Mouse (Mus musculus): ENCODE data around the gene Olfr221. TPM values are rescaled to one million over a fixed set of nuclear protein-coding genes. Genes with fewer than 3 reads are reported as not detected.
A peak's percentile ranks its signal among the peaks of the same experiment; 100 is the strongest.

Gene Olfr221
- polyA plus RNA-seq, 1 experiment from 2014 or later, result not detected

GRCm38 (mm10) chr14:51997483-51997882 is 44.8 kb downstream of the Olfr221 start:
- Histone ChIP-seq H3K4me2 (no peak overlapping the region), H3K27ac (ENCODE audit: low read depth, low read length) (no peak overlapping the region), H3K36me3 (ENCODE audit: control insufficient read depth, insufficient read depth, low read length) (peaks cover 37% of the 10 kb centered on the region), H3K27me3 (ENCODE audit: control insufficient read depth, insufficient read depth, low read length) (no peaks in the 10 kb centered on the region), H3K9me3 (ENCODE audit: control insufficient read depth, low read length) (no peaks in the 10 kb centered on the region), H3K4me1 (ENCODE audit: control insufficient read depth, insufficient read depth, low read length) (no peaks in the 10 kb centered on the region), H3K4me3 (ENCODE audit: low read depth, low read length) (no peak overlapping the region), H3K9ac (ENCODE audit: low read length) (no peak overlapping the region)
- 88% methylated on average over 14 of the region's 14 CpGs for WGBS
- ATAC-seq (ENCODE audit: low FRiP score), result no peak
- peak; percentile 72 for DNase-seq (ENCODE audit: low spot score, missing footprints)

- no peaks in the 10 kb centered on the region for H3K9me3 ChIP-seq (ENCODE audit: control insufficient read depth, low read length)
- WGBS, result 75% methylated on average over 17 of the region's 17 CpGs
- ATAC-seq (ENCODE audit: low FRiP score) (no peak; the same call in 1 of the 2 replicates), DNase-seq (ENCODE audit: low spot score, missing footprints) (no peak)
- no peak overlapping the region for H3K4me3 ChIP-seq (ENCODE audit: low read depth, low read length)
- no peak overlapping the region for H3K27ac ChIP-seq (ENCODE audit: low read depth, low read length)
- peaks cover 36% of the 10 kb centered on the region for H3K36me3 ChIP-seq (ENCODE audit: control insufficient read depth, insufficient read depth, low read length)
- no peaks in the 10 kb centered on the region for H3K27me3 ChIP-seq (ENCODE audit: control insufficient read depth, insufficient read depth, low read length)
- no peaks in the 10 kb centered on the region for H3K4me1 ChIP-seq (ENCODE audit: control insufficient read depth, insufficient read depth, low read length)
- H3K4me2 ChIP-seq, result no peak overlapping the region
- no peak overlapping the region for H3K9ac ChIP-seq (ENCODE audit: low read length)
Measured at GRCm38 (mm10) chr14:51996866-51997265, 45.4 kb downstream of the Olfr221 start.

- H3K9me3 ChIP-seq (ENCODE audit: control insufficient read depth, low read length), result no peaks in the 10 kb centered on the region
- no peak overlapping the region for H3K4me2 ChIP-seq
- no peaks in the 10 kb centered on the region for H3K4me1 ChIP-seq (ENCODE audit: control insufficient read depth, insufficient read depth, low read length)
- DNase-seq (ENCODE audit: low spot score, missing footprints), result peak; percentile 82
- H3K27ac ChIP-seq (ENCODE audit: low read depth, low read length), result no peak overlapping the region
- H3K27me3 ChIP-seq (ENCODE audit: control insufficient read depth, insufficient read depth, low read length), result no peaks in the 10 kb centered on the region
- no peak overlapping the region for H3K9ac ChIP-seq (ENCODE audit: low read length)
- no peak for ATAC-seq (ENCODE audit: low FRiP score)
- H3K4me3 ChIP-seq (ENCODE audit: low read depth, low read length), result no peak overlapping the region
- peaks cover 38% of the 10 kb centered on the region for H3K36me3 ChIP-seq (ENCODE audit: control insufficient read depth, insufficient read depth, low read length)
- WGBS, result 89% methylated on average over 13 of the region's 13 CpGs
Measured at GRCm38 (mm10) chr14:51996231-51996841, 45.9 kb downstream of the Olfr221 start.

GRCm38 (mm10) chr14:51995219-51995871 is 46.9 kb downstream of the Olfr221 start:
- WGBS, result 84% methylated on average over 12 of the region's 12 CpGs
- Histone ChIP-seq H3K9me3 (ENCODE audit: control insufficient read depth, low read length) (no peaks in the 10 kb centered on the region), H3K4me1 (ENCODE audit: control insufficient read depth, insufficient read depth, low read length) (no peaks in the 10 kb centered on the region), H3K27me3 (ENCODE audit: control insufficient read depth, insufficient read depth, low read length) (no peaks in the 10 kb centered on the region), H3K36me3 (ENCODE audit: control insufficient read depth, insufficient read depth, low read length) (peaks cover 32% of the 10 kb centered on the region), H3K4me2 (no peak overlapping the region), H3K27ac (ENCODE audit: low read depth, low read length) (no peak overlapping the region), H3K4me3 (ENCODE audit: low read depth, low read length) (no peak overlapping the region), H3K9ac (ENCODE audit: low read length) (no peak overlapping the region)
- ATAC-seq (ENCODE audit: low FRiP score) (no peak), DNase-seq (ENCODE audit: low spot score, missing footprints) (no peak)

GRCm38 (mm10) chr14:51994453-51994852 is 47.8 kb downstream of the Olfr221 start:
- no peaks in the 10 kb centered on the region for H3K9me3 ChIP-seq (ENCODE audit: control insufficient read depth, low read length)
- no peak overlapping the region for H3K9ac ChIP-seq (ENCODE audit: low read length)
- H3K27ac ChIP-seq (ENCODE audit: low read depth, low read length), result no peak overlapping the region
- 95% methylated on average over 4 of the region's 4 CpGs for WGBS
- no peaks in the 10 kb centered on the region for H3K27me3 ChIP-seq (ENCODE audit: control insufficient read depth, insufficient read depth, low read length)
- ATAC-seq (ENCODE audit: low FRiP score), result no peak
- H3K4me3 ChIP-seq (ENCODE audit: low read depth, low read length), result no peak overlapping the region
- no peaks in the 10 kb centered on the region for H3K4me1 ChIP-seq (ENCODE audit: control insufficient read depth, insufficient read depth, low read length)
- no peak for DNase-seq (ENCODE audit: low spot score, missing footprints)
- H3K4me2 ChIP-seq, result no peak overlapping the region
- peaks cover 32% of the 10 kb centered on the region for H3K36me3 ChIP-seq (ENCODE audit: control insufficient read depth, insufficient read depth, low read length)

GRCm38 (mm10) chr14:51989461-51989970 is 52.7 kb downstream of the Olfr221 start:
- ATAC-seq (ENCODE audit: low FRiP score) (no peak), DNase-seq (ENCODE audit: low spot score, missing footprints) (no peak)
- H3K9ac ChIP-seq (ENCODE audit: low read length), result no peak overlapping the region; the same call in 1 of the 2 replicates
- 69% methylated on average over 12 of the region's 12 CpGs for WGBS
- H3K36me3 ChIP-seq (ENCODE audit: control insufficient read depth, insufficient read depth, low read length), result peaks cover 28% of the 10 kb centered on the region
- peaks cover 11% of the 10 kb centered on the region for H3K4me1 ChIP-seq (ENCODE audit: control insufficient read depth, insufficient read depth, low read length)
- no peak overlapping the region for H3K27ac ChIP-seq (ENCODE audit: low read depth, low read length)
- H3K9me3 ChIP-seq (ENCODE audit: control insufficient read depth, low read length), result no peaks in the 10 kb centered on the region
- no peak overlapping the region for H3K4me3 ChIP-seq (ENCODE audit: low read depth, low read length)
- no peak overlapping the region; the same call in 1 of the 2 replicates for H3K4me2 ChIP-seq
- no peaks in the 10 kb centered on the region for H3K27me3 ChIP-seq (ENCODE audit: control insufficient read depth, insufficient read depth, low read length)

- no peak for DNase-seq (ENCODE audit: low spot score, missing footprints)
- peaks cover 24% of the 10 kb centered on the region for H3K36me3 ChIP-seq (ENCODE audit: control insufficient read depth, insufficient read depth, low read length)
- no peak overlapping the region for H3K4me3 ChIP-seq (ENCODE audit: low read depth, low read length)
- ATAC-seq (ENCODE audit: low FRiP score), result no peak
- H3K9me3 ChIP-seq (ENCODE audit: control insufficient read depth, low read length), result no peaks in the 10 kb centered on the region
- H3K9ac ChIP-seq (ENCODE audit: low read length), result no peak overlapping the region
- H3K4me2 ChIP-seq, result no peak overlapping the region
- H3K4me1 ChIP-seq (ENCODE audit: control insufficient read depth, insufficient read depth, low read length), result peaks cover 17% of the 10 kb centered on the region
- H3K27me3 ChIP-seq (ENCODE audit: control insufficient read depth, insufficient read depth, low read length), result no peaks in the 10 kb centered on the region
- no peak overlapping the region for H3K27ac ChIP-seq (ENCODE audit: low read depth, low read length)
- 71% methylated on average over 12 of the region's 12 CpGs for WGBS
Measured at GRCm38 (mm10) chr14:51988731-51989130, 53.5 kb downstream of the Olfr221 start.

- WGBS, result 92% methylated on average over 6 of the region's 6 CpGs
- Histone ChIP-seq H3K4me3 (ENCODE audit: low read depth, low read length) (no peak overlapping the region), H3K9ac (ENCODE audit: low read length) (no peak overlapping the region), H3K27ac (ENCODE audit: low read depth, low read length) (no peak overlapping the region), H3K9me3 (ENCODE audit: control insufficient read depth, low read length) (no peaks in the 10 kb centered on the region), H3K4me2 (no peak overlapping the region), H3K4me1 (ENCODE audit: control insufficient read depth, insufficient read depth, low read length) (peaks cover 20% of the 10 kb centered on the region), H3K27me3 (ENCODE audit: control insufficient read depth, insufficient read depth, low read length) (no peaks in the 10 kb centered on the region), H3K36me3 (ENCODE audit: control insufficient read depth, insufficient read depth, low read length) (peaks cover 17% of the 10 kb centered on the region)
- DNase-seq (ENCODE audit: low spot score, missing footprints), result no peak
- ATAC-seq (ENCODE audit: low FRiP score), result no peak
Measured at GRCm38 (mm10) chr14:51987177-51987576, 55.1 kb downstream of the Olfr221 start.

GRCm38 (mm10) chr14:51986153-51986505 is 56.1 kb downstream of the Olfr221 start:
- peak overlapping the region; percentile 78; the same call in 1 of the 2 replicates for H3K27ac ChIP-seq (ENCODE audit: low read depth, low read length)
- H3K4me1 ChIP-seq (ENCODE audit: control insufficient read depth, insufficient read depth, low read length), result peaks cover 20% of the 10 kb centered on the region
- H3K27me3 ChIP-seq (ENCODE audit: control insufficient read depth, insufficient read depth, low read length), result no peaks in the 10 kb centered on the region
- H3K9me3 ChIP-seq (ENCODE audit: control insufficient read depth, low read length), result no peaks in the 10 kb centered on the region
- peaks cover 11% of the 10 kb centered on the region; the same call in 1 of the 2 replicates for H3K36me3 ChIP-seq (ENCODE audit: control insufficient read depth, insufficient read depth, low read length)
- no peak for ATAC-seq (ENCODE audit: low FRiP score)
- peak overlapping the region; percentile 61 for H3K4me2 ChIP-seq
- DNase-seq (ENCODE audit: low spot score, missing footprints), result no peak
- WGBS, result 2% methylated on average over 7 of the region's 7 CpGs
- peak overlapping the region; percentile 78 for H3K4me3 ChIP-seq (ENCODE audit: low read depth, low read length)
- H3K9ac ChIP-seq (ENCODE audit: low read length), result peak overlapping the region; percentile 88
